Mouse (Mus musculus) embryo, embryonic 10 days (tissue): ENCODE data around the gene Lmbrd1.
"Not testable (repeated sequence)": the region's sequence is repeated elsewhere in the genome, so short reads cannot be mapped to it uniquely, and the experiment has no call there.

ENCODE experiments used
- DNase-seq: peaks from one replicate; pipeline ENCODE4 v3.0.0-alpha.2; 2015; ENCODE audit warnings: low spot score

The Lmbrd1 gene

DNA sequence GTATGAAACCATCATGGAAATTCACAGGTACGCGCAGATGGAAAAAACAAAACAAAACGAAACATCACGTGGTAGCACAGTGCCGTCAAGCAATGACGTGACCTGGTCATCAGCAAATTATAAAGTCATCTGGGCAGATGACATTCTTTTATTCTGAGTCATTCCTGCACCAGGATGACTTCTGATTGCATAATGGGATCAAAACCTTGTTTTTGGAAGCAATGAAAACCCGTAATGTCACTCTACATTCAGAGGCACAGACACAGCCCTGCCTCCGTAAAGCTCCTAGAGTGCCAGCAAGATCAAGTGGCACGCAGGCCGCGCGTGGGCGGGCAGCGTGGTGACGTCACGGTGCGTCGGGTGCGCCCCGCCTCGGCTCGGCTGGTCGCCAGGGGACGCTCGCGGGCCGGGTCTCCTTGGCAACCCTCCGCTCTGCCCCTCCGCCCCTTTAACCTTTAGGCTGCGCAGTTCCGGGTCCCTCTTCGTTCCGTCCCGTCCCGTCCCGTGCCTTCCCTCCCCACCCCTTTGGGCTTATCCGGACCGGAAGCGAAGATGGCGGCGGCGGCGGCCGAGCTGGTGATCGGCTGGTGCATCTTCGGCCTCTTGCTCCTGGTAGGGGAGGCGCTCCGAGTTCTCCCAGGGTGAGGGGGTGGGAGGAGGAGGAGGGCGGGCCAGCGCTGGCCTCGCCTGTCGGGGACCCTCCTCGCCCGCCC, at the start of gene Lmbrd1:
TSS of gene Lmbrd1 (plus strand) at position 426 of the 713 bp plus-strand sequence.
- DNase-seq: peak; percentile 96

DNA sequence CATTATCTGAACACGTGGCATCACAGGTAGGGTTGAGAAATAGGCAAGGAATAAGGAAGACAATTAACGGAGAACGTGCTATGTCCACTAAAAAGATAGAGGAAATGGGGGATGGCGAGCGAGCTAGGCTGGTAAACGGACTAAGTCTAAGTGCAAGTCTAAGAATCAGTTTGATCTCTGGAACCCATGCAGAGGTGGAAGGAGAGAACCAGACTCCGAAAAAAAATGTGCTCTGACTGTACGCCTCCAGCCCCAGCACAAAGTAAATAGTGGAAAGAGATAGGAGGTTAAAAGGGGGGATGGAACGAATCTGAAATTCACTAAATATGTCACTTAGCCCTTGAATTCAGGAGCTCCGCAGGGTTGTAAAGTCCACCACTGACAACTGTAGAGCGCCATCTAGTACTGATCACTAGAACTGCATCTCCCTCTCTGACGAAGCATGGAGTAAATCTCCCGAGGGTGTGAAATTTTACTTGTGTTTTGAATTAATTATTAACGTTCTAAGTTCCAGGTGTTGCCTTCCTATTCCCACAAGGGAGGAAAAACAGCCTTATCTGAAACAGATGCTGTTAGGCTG, 44.8 kb upstream of the Lmbrd1 start:
- peak; percentile 73 for DNase-seq

DNA sequence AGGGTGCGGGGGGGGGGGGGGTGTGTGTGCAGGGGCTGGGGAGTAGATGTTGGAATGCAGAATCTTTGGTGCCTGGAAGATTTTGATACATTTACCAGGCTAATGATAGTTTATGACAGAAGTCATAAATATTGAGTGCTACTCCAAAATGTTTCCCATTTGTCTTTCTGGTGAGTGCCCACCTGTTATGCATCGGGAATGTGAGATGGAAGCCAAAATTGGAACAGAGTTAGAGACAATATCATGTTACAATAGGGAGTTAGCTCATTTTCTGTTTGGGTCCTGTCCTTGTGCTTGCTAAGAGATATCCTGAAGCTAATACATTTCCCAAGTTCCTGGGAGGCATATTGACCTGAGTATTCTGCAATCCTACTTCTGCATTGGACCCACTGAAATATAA, 28.3 kb upstream of the Lmbrd1 start:
- no peak for DNase-seq

DNA sequence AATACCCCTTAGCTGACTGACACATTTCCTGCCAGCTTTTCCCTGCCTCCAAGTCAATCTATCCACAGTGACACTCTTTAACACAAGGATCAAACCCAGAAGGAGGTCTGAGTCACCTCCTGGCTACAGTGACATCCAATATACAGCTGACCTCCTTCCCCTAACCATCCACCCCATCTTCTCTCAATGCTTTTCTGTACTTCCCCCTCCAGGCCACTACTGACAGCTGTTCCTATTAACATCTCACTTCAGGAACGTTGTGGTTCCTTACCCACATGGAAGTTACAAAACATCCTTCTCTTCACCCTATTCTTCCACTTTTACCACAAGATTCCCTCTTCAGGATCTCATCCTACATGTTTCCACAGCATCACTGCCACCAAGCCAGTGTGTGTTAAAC, 18.5 kb upstream of the Lmbrd1 start:
- DNase-seq: no peak

DNA sequence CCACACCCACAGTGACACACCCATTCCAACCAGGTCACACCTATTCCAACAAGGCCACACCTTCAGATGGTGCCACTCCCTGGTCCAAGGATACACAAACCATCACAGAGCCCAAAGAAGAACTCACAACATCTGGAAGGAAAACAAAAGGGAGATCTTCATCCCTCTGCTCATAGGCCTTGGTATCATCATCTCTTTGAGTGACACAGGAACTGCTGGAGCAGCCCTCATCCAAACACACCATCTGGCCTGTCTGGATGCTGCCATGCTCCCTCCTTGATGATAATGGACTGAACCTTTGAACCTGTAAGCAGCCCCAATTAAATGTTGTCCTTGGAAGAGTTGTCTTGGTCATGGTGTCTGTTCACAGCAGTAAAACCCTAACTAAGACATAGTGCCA, 17.8 kb upstream of the Lmbrd1 start:
- DNase-seq: not testable (repeated sequence)

DNA sequence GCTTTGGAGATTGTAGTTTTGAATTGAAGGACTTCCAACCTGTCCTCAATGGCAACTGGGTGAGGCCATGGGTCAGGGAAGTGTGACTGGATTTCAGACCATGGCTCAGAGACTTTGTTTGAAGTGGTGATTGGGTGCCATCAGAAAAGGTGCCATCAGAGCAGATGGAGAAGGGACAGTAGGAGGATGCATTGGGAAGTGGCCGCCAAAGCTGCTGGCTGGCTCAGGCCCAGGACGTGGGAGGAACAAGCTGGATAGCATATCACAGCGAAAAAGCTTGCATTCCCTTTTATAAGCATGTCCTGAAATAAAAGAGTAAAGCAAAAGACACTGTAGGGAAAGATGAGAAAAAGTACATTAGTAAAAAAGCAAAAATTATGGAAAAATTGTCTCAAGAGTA, 16.9 kb upstream of the Lmbrd1 start:
- no peak for DNase-seq

DNA sequence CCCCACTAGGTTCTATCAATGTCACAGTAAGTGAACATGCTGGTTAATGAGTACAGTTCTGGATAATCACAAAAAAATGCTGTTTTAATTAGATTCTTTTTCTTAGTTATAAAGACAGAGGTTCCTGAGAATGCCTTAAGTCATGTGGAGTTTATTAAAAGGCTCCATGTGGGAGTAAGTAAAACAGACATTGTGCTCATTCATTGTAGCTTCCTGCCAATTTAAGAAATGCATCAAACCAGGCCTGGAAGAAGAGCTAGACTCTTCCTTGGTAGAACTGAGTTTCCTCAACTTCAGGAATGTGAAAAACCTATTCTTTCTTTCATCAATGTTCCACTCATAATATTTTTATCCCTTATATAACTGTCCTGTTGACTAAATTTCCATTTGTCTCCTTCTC, 14.3 kb upstream of the Lmbrd1 start:
- no peak for DNase-seq

DNA sequence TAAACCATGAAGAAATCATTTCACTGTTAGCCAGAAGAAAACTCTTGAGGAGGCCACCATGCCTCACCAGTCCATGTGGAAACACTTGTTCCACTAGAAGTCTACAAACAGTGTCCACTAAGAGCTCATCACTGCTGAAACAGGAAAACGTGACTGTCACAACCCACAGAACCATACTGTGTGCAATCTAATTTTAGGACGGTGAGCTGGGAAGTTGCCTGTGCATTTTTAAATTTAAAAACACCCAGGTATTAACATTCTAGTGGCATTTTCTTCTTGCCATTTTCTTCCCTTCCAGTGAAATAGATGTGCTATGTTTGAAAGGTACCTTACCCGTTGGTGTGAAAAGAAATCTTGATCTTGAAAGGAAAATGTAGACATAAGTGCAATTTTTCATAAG, 5.2 kb upstream of the Lmbrd1 start:
- no peak for DNase-seq

DNA sequence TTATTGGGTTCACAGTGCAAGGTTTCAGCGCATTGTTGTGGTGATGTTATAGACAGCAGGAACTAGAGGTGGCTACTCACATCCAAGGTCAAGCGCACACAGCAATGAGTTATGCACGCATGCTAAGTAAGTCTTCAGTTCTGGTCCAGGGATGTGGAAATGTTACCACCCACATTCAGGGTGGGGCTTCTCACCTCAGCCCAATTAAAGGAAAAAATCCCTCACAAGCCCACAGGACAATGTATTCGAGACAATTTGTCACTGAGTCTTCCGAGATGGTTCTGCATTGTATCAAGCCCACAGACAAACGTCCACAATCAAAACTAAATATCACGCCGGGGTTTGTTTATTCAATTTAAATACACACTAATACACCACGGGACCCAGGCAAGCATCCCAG, 724 bp upstream of the Lmbrd1 start:
- DNase-seq: no peak

DNA sequence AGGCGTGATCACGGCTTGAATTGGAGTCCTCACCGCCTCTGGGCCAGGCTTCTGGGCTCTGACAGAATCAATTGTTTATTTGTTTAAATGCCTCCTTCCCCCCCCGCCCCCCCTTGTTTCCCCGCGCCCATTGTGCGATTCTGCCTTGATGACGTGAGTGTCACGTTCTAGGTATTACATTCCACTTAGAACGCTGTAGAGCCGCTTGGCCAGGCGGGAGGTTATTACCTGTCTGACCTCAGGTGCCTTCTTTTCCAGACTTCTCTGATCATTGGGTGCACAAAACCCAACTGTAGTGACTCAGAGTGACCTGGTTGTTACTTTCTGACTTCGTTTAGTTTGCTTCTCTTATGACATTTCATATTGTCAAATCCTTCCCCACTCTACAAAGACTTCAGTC, 641 bp downstream of the Lmbrd1 start:
- no peak for DNase-seq

DNA sequence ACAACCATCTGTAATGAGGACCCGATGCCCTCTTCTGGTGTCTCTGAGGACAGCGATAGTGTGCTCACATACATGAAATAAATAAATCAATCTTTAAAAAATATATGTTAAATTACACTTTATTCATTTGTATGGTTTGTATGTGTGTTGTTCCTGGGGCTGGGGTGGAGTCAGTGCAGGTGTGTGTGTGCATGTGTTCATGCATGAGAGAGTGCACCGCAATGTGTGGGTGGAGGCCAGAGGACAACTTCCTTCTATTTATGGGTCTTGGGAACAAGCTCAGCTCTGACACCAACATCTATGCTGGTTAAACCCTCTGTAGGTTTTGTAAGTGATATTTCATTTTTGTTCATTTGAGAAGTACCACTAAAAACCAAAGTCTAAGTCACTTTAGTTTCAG, 2.6 kb downstream of the Lmbrd1 start:
- DNase-seq: no peak

DNA sequence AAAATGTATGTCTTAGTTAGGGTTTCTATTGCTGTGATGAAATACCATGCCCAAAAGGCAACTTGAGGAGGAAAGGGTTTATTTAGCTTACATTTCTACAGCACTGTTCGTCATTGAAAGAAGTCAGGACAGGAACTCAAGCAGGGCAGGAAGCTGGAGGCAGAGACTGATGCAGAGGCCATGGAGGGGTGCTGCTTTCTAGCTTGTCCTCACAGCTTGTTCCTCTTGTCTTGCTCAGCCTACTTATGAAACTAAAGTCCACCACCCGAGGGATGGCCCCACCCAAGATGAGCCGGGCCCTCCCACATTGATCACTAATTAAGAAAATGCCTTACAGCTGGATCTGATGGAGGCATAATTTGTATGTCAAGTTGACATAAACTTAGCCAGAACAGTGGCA, 3.5 kb downstream of the Lmbrd1 start:
- DNase-seq: no peak

DNA sequence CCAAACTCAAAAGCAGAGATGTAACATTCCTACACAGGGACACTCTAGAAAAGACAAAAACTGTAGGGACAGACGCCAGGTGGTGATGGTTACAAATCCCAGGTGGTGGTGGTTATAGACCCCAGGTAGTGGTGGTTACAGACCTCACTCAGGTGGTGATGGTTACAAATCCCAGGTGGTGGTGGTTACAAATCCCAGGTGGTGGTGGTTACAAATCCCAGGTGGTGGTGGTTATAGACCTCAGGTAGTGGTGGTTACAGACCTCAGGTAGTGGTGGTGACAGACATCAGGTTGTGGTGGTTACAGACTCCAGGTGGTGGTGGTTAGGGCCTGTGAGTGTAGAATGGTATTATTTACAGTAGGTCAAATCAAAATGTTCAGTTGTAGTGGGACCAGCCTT, 5.5 kb downstream of the Lmbrd1 start:
- DNase-seq: peak; percentile 20

DNA sequence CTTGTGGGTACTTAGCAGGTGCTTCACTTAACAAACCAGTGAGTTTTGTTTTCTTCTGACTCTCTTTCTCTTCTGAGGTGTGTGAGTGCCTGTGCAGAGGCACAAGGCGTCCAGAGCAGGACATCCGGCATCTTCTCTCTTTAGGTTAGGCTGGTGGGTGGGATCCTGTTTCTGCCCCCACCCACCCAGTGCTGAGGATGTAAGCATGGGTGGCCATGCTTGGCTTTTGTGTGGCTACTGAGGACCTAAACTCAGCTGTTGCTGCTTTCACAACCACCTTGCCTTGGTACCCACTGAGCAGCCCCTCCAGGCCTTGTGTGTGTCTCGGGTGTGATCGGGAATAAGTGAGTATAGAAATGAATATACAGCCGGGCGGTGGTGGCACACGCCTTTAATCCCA, 7.2 kb downstream of the Lmbrd1 start:
- no peak for DNase-seq

DNA sequence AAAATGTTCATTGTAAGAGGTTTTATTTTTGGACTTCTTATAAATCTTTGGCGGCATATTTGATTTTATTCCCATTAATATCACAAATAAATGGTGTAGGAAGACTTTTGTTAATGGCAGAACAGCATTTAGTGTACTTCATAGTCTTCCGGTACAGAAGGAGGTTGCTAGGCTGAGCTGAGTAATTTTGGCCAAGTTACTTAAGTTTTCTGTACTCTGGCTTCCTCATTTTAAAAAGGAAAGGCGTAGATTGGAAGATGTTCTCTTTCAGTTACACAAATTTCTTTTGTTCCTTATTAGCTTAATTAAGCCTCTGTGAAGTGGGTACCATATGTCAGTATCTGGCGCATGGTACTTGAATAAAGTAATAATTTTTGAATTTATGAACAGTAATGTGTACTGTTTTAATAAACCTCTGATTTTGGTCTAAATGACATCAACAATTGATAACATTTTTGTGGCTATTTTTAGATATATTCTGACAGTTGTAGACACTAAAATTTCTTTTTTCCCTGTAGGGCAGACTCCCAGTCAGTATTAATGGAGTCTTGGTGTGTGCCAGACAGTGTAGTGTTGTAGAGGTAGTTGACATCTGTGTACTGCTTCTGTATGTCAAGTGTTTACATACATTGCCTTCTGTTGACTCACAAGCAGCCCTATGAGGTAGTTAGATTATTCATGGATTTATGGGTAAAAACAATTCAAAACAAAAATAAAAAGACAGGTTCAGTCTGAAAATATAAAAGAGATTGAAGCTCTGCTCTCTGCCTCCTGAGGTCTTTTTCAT, 8.0 kb downstream of the Lmbrd1 start:
- no peak for DNase-seq

DNA sequence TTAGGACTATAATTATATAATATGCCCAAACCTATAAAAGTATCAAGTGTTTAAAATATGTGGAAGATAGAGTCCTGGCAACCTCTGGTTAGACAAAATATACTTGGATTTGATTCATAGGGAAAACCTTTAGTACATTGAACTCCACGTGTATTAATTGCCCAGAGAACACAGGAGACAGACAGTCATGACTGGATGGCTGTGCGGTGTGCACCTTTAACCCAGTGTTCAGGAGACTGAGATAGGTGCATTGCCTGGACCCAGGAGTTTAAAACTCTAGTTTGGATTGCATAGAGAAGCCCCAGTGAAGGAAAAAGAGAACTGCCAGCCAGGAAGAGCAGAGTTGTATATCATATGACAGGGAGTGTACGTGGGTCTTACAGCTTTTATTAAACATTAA, 19.2 kb downstream of the Lmbrd1 start:
- no peak for DNase-seq

DNA sequence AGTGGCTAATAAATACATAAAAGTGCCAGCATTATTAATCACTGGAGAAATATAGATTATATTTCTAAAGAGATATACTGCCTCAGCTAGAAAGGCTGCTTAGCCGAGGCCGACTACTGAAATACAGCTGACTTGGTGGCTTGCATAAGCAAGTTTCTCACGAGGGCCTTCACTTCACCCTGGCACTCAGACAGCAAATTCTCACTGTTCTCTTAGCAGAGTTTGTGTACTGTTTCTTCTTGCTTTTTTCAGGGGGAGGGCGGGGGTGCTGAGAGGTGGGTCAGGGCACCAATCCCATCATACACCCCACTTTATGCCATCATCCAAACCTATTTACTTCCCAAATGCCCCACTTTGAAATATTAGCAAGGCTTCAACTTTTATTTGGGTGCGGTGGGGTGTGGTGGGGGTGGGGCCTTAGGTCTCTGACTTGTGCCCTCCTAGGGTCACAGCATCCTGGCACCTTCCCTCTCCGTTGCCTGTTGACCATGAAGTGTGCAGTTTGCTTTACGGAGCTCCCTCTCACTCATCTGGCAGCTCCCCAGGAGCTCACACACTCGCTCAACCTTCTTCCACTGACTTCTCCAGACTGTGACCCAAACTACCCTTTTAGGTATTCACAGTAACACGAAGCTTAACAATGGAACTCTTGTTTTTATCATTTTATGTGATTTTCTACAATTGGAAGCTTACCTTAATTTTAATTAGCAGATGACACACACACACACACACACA, 19.9 kb downstream of the Lmbrd1 start:
- no peak for DNase-seq

DNA sequence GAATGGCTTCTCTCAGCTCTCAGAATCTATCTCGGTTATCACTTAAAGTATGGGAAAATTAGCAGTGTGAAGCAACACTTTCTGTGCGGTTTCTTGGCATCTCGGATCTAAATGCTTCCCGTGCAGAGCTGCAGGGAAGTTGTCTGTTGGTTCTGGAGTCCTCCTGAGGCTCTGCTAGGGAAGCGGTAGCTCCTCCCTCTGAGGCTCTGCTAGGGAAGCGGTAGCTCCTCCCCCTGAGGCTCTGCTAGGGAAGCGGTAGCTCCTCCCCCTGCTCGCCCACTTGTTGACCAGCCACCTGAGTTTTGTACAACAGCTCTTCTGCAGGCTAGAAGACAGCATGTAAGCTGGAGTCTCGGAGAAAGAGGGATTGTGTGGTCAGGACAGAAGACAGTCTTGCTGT, 20.9 kb downstream of the Lmbrd1 start:
- DNase-seq: peak; percentile 79

DNA sequence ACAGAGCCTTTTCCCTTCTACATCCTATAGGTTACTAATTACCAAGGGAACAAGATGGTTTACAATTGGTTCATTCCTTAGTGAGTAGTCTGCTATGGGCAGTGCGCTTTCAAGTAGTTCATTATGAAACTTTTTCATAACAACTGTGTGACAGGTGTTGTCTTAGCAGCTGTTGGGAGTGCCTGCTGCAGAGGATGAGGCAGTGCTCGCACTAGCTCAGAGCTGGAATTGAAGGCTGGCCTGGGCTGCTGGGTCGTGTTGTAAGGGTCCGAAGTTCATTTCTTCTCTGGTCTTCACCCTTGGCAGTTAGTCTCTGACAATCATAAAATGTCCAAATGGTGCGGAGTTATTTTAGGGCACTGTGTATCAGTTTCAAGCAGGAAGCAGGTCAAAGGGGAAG, 21.8 kb downstream of the Lmbrd1 start:
- no peak for DNase-seq

DNA sequence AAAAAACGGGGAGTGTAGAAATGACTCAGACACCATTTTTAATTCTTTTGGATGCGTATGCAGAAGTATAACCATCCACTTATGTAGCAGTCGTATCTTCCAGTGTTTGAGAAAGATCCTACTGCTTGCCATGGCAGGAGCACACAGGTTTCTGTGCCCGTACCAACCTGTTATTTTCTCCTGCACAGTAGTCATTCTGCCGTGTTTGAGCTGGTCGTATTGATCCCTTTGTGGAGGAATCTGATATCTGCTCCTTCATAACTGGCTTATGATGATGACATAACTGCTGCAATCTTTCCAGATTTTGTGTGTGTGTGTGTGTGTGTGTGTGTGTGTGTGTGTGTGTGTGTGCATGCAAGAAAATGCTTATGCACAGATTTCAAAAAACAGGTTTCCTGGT, 25.4 kb downstream of the Lmbrd1 start:
- no peak for DNase-seq

DNA sequence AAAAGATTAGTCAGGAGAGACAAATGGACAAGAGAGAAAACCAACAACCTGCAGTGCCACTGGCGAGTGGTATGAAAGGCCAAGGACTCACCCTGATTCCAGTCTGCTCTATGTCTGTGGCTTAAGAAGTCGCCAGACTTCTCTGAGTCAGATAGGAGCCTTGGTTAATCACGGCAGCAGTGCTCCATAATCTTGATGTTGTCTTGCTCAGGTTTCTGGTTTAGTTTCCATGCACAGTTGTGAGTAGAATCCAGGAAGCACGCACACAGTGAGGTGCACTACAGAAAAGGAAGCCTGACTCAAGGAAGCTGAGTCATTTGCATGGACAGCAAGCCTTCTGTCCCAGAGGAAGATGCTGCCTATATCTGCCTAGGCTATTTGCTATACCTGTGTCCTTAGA, 37.9 kb downstream of the Lmbrd1 start:
- no peak for DNase-seq

DNA sequence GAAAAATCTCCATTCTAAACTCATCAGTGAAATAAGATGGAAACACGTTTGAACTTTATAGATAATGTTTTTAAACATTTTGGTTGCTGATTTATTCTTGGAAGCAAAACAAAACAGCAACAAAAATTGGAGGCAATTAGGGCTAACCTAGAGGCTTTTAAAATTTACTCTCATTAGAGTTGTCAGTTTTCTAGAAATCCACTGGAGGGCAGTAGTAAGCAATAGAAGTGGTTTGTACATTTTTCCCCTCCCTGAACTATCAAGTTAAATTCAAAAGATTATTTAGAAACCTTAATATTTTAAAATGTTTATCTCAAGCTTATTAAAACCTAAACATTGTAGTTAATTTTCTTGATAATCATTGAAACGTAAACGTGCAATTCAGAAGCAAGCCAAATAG, 41.2 kb downstream of the Lmbrd1 start:
- DNase-seq: no peak

DNA sequence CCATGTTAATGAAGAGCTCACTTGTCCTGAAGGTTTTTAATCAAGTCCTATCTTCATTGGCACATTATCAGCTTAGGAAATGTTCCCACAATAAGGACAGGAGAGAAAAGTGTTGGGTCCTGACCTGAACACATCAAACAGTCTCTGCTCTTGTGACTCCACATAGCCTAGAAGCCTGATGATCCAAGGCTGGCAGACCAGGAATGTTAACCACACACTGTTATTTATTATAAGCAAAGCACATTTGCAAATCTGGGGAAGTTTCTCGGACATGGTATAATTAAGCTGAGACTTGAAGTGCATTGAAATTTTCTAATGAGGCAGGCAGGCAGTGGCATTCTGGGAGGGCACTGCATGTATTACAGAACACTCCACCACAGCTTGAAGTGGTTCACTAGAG, 41.8 kb downstream of the Lmbrd1 start:
- no peak for DNase-seq
